17 mouse cellular contexts compared by ENCODE assay signal in the genomic region with DNA sequence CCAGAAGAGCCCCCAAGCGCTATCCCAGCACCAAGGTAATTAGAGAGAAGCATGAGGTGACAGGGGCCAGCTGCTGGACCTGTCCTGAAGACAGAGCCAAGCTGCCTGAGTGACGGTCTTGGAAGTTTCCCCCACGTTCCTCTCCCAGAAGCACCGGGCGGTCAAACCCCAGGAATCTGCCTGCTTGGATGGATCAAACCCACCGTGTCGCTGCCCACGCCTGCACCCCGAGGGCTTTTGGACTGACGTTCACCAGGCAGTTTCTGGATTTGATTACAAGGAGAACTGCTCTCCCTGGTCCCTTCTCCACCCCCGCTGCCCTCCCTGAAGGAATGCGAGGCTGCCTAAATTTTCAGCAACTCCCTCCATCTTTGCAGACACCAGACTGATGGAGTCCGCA.
DNase-seq lines count a peak whose midpoint lies in the region; ATAC-seq and TF ChIP-seq lines count a peak whose summit lies in the region.
"Had no signal": no experiment of that assay in that cellular context is flagged by ENCODE, and none has a peak within 500 bp of the region (broad histone marks: within the 10 kb centered on the region; RNA-seq: fewer than 3 reads in every experiment).

No protein-coding gene starts in this region.

- H3K4me2 ChIP-seq in heart, embryonic 12.5 days = no peak overlapping the region
- H3K4me2 ChIP-seq in lung, embryonic 14.5 days = no peak overlapping the region
- no peak overlapping the region for H3K4me2 ChIP-seq in embryonic facial prominence, embryonic 12.5 days (replicated peaks)
- H3K4me2 ChIP-seq in limb, embryonic 13.5 days (replicated peaks) = peak overlapping the region; percentile 31; the same call in 1 of the 2 replicates
- H3K4me2 ChIP-seq: midbrain, embryonic 15.5 days had no signal

- H3K36me3 ChIP-seq in heart, embryonic 12.5 days = no peaks in the 10 kb centered on the region
- no peaks in the 10 kb centered on the region for H3K36me3 ChIP-seq in lung, embryonic 14.5 days (ENCODE audit: insufficient read depth)
- no peaks in the 10 kb centered on the region for H3K36me3 ChIP-seq in embryonic facial prominence, embryonic 12.5 days
- H3K36me3 ChIP-seq in limb, embryonic 13.5 days = no peaks in the 10 kb centered on the region
- H3K36me3 ChIP-seq: midbrain, embryonic 15.5 days had no signal

- H3K9ac ChIP-seq in heart, embryonic 12.5 days = no peak overlapping the region
- no peak overlapping the region for H3K9ac ChIP-seq in lung, embryonic 14.5 days
- H3K9ac ChIP-seq in embryonic facial prominence, embryonic 12.5 days = no peak overlapping the region
- peak overlapping the region; percentile 25; the same call in 1 of the 2 replicates for H3K9ac ChIP-seq in limb, embryonic 13.5 days
- H3K9ac ChIP-seq: liver, postnatal 0 days; midbrain, embryonic 15.5 days had no signal

- peak overlapping the region; percentile 12; the same call in 1 of the 2 replicates for H3K27ac ChIP-seq in heart, embryonic 12.5 days (ENCODE audit: poor library complexity, severe bottlenecking)
- H3K27ac ChIP-seq in lung, embryonic 14.5 days (ENCODE audit: low read depth) = peak overlapping the region; percentile 70
- peak overlapping the region; percentile 66 for H3K27ac ChIP-seq in embryonic facial prominence, embryonic 12.5 days
- H3K27ac ChIP-seq in limb, embryonic 13.5 days = no peak overlapping the region
- H3K27ac ChIP-seq: midbrain, embryonic 15.5 days had no signal

- WGBS in heart, embryonic 12.5 days = 35% methylated on average over 13 of the region's 13 CpGs
- WGBS in lung, embryonic 14.5 days = 25% methylated on average over 13 of the region's 13 CpGs
- 21% methylated on average over 13 of the region's 13 CpGs for WGBS in embryonic facial prominence, embryonic 12.5 days
- WGBS in limb, embryonic 13.5 days = 11% methylated on average over 13 of the region's 13 CpGs

- TF ChIP-seq CTCF in lung, embryonic 14.5 days (IDR thresholded peaks at IDR 0.05; ENCODE audit: low read depth) = no peak

- no peaks in the 10 kb centered on the region for H3K27me3 ChIP-seq in heart, embryonic 12.5 days (replicated peaks)
- H3K27me3 ChIP-seq in lung, embryonic 14.5 days (ENCODE audit: insufficient read depth, low read length) = no peaks in the 10 kb centered on the region
- H3K27me3 ChIP-seq in embryonic facial prominence, embryonic 12.5 days = 0 out of 2 replicates have a peak, but pooled peaks cover 2% of the 10 kb centered on the region
- H3K27me3 ChIP-seq in limb, embryonic 13.5 days = peaks cover 43% of the 10 kb centered on the region
- H3K27me3 ChIP-seq: midbrain, embryonic 15.5 days had no signal

- H3K4me3 ChIP-seq in heart, embryonic 12.5 days = no peak overlapping the region
- H3K4me3 ChIP-seq in lung, embryonic 14.5 days (ENCODE audit: low read depth, low read length) = no peak overlapping the region
- no peak overlapping the region for H3K4me3 ChIP-seq in embryonic facial prominence, embryonic 12.5 days
- no peak overlapping the region for H3K4me3 ChIP-seq in limb, embryonic 13.5 days
- H3K4me3 ChIP-seq: megakaryocyte, embryonic 14.5 days; midbrain, embryonic 15.5 days had no signal

- no peak for ATAC-seq in heart, embryonic 12.5 days (ENCODE audit: insufficient number of reproducible peaks, low FRiP score)
- peak; percentile 24; the same call in 1 of the 2 replicates for ATAC-seq in lung, embryonic 14.5 days (ENCODE audit: insufficient read depth)
- no peak for ATAC-seq in embryonic facial prominence, embryonic 12.5 days (ENCODE audit: insufficient number of reproducible peaks, insufficient read depth, low FRiP score, low TSS enrichment)
- no peak for ATAC-seq in limb, embryonic 13.5 days (ENCODE audit: low FRiP score, low read depth)
- ATAC-seq: hindbrain, embryonic 16.5 days; intestine, embryonic 16.5 days; liver, postnatal 0 days; midbrain, embryonic 15.5 days had no signal

- H3K4me1 ChIP-seq in heart, embryonic 12.5 days (replicated peaks) = peaks cover 41% of the 10 kb centered on the region
- H3K4me1 ChIP-seq in lung, embryonic 14.5 days (ENCODE audit: insufficient read depth) = peaks cover 21% of the 10 kb centered on the region
- peaks cover 36% of the 10 kb centered on the region for H3K4me1 ChIP-seq in embryonic facial prominence, embryonic 12.5 days
- H3K4me1 ChIP-seq in limb, embryonic 13.5 days = peaks cover 26% of the 10 kb centered on the region
- H3K4me1 ChIP-seq: megakaryocyte, embryonic 14.5 days; midbrain, embryonic 15.5 days had no signal

- no peaks in the 10 kb centered on the region for H3K9me3 ChIP-seq in heart, embryonic 12.5 days (replicated peaks)
- no peaks in the 10 kb centered on the region for H3K9me3 ChIP-seq in lung, embryonic 14.5 days (ENCODE audit: low read depth, low read length)
- no peaks in the 10 kb centered on the region for H3K9me3 ChIP-seq in embryonic facial prominence, embryonic 12.5 days
- H3K9me3 ChIP-seq in limb, embryonic 13.5 days = no peaks in the 10 kb centered on the region
- H3K9me3 ChIP-seq: midbrain, embryonic 15.5 days had no signal

- DNase-seq in heart, adult 8-10 months (ENCODE audit: low spot score) = no peak
- DNase-seq in lung, embryonic 14.5 days = peak; percentile 70
- no peak for DNase-seq in lung, postnatal 36 days
- DNase-seq in spleen, postnatal 4 days (ENCODE audit: low spot score in 2 of 2) = no peak
- DNase-seq in adrenal gland, adult 8-10 months = no peak
- DNase-seq: cerebellum, adult 9-10 months; heart, postnatal 36 days; liver, postnatal 0 days; lung, postnatal 14 days; thymus, postnatal 25 days had no signal
